Mouse (Mus musculus) ovary, postnatal 14 days (tissue): ENCODE data around the gene Sh3bp5l.

Experiments
- DNase-seq: peaks from one replicate; pipeline ENCODE4 v3.0.0; 2022; ENCODE audit warnings: low spot score

The Sh3bp5l gene

DNA sequence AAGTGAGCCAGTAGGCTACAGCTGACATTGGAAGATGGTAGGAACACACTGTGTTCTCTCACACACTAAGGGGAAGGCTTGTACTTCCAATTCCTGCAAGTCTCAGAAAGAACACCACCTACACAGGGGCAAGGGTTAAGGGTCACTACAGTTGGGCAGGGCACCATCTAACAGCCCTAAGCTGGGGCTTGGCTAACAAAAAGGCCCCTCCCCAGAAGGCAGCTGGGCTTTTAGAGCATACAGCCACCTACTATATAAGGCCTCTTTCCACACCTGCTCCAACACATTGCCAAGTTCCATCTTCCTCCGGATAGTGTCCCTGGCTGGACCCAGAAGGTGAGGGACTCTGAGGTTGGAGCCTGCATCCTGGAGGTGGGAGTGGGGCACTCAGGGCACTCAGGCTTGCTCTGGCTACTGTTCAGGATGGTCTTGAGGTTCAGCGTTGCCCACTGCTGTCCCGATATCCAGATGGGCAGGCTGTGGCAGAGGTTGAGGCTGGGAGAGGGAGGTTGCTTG is 48.3 kb downstream of the Sh3bp5l start, which contains the start of gene Lypd8:
TSS of gene Lypd8 (plus strand) at position 281 of the 516 bp plus-strand sequence.
- DNase-seq = no peak

DNA sequence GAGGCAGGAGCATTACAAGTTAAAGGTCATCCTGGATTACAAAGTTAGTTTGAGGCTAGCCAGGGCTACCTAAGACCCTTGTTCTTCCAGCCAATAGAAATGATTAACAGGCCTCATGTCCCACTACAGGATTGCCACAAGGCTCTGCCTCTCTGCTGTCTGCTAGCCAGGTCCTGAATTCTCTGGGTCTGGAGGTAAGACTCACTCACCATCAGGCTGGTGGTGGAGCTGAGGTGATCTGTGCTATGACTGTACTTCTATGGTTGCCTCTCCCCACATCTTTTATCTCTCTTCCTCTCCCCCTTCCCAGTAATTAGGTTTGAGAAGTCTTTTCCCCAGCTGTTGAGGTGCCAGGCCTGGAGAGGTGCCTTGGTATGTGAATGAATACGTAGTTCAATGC is 49.0 kb downstream of the Sh3bp5l start:
- no peak for DNase-seq

DNA sequence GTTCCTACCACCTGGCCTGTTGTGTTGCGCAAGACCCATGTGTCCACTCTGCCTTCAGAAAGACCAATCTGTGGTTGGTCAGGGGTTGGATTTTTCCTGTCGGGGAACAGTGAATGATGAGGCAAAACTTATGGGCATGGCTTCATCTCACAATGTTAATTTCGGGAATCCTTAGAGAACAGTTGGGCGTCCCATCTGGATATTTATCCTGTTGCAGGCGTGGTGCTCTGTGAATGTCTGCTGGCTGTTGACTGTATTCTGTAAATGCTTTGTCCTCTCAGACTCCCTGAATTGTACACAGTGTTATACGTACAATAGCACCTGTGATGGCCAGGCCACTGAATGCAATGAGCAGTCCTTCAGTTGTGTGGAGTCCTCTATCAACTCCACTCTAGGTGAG is 51.9 kb downstream of the Sh3bp5l start:
- DNase-seq = no peak
